Mouse (Mus musculus): ENCODE data around the gene Ptprg.

DNA sequence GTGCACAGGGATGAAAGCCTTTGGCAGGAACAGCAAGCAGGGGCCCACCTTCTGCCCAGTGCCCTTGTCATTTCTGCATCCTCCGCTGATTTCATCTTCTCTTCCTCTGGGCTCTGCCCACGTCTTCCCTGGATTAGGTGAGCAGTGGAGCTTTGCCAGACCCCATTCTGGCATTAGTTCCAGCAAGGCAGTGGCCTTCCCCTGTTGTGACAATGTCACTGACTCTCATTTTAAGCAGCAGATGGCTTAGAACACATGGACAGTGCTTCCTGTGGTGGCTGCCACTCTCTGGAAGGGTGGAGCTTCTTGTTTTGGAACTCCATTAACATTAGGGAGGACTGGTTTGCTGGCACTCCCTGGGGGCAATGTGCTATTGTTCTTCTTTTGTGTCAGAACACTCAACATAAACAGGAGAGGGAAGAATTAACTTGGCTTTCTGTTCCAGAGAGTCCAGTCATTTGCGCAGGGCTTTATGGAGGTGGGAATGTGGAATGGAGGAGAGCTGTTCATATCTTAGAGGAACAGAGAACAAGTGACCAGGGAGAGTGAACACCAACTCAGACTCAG, 119.7 kb downstream of the Ptprg start:
- TF ChIP-seq CTCF (IDR thresholded peaks at IDR 0.05; ENCODE audit: control insufficient read depth, insufficient read depth, insufficient read length) (no peak), CEBPB (IDR thresholded peaks at IDR 0.05; ENCODE audit: low read depth) (no peak), FOSL1 (IDR thresholded peaks at IDR 0.05; ENCODE audit: insufficient read depth, low read length, poor library complexity, severe bottlenecking) (no peak)

All from C2C12 (cell line).